Mouse (Mus musculus) lung, adult 2 months (tissue): ENCODE data around the gene Slc43a2.

Experiments
- CTCF ChIP-seq: fragments of 200-500 bp; IDR thresholded peaks from 2 replicates; pipeline ENCODE4 v1.5.1; 2011; ENCODE audit warnings: mild to moderate bottlenecking, low read length, control low read depth; ENCODE audit not compliant: insufficient read depth
- POLR2A ChIP-seq: fragments of 200-500 bp; IDR thresholded peaks from 2 replicates; pipeline ENCODE4 v1.6.1; 2011; ENCODE audit warnings: low read depth, mild to moderate bottlenecking, control low read depth, low read length, borderline replicate concordance; ENCODE audit errors: extremely low read depth

DNA sequence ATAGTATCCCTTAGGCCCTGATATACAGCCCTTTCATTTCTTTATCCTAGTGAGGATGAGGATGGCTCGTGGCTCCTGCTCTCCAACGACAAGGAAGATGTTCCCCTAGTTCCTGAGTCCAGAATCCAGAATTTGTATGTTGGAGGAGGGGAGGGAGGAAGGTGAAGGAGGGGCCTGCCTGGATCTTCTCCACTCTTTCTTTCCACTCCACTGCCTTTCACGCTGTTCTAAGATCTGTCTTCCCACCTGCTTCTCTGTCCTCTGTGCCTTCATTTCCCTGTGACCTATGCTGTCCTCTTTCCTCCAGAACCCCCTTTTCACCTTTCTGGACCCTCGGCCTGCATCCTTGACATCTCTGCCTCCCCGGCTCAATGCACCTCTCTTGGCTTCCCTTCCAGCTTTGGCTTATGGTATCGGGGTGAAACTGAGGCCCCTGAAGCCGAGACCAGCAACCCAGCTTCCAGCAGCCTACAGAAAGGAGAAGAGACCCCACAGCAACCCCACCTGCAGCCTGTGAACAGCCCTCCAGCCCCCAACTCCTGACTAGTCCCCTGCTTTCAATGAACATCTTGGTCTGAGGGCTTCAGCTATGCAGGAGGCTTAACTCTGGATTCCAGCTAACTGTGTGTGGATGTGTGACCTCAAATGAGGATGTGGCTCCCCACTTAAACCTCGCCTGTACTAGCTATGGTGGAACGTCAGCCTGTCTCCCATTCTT, 19.0 kb upstream of the Slc43a2 start:
- TF ChIP-seq CTCF: no peak
- TF ChIP-seq POLR2A: no peak
